Mouse (Mus musculus) CD4-positive naive resting alpha-beta T cell, adult 76 days (primary cell): ENCODE measurements around the gene Llgl2. TPM values are rescaled to one million over a fixed set of nuclear protein-coding genes. Genes with fewer than 3 reads are reported as not detected.

Source experiments
- total RNA-seq: library from RNA; stranded (reverse); gene quantifications from one replicate; pipeline ENCODE4 v1.2.4, GENCODE M21; 2023

Llgl2 gene
- total RNA-seq = 24.1 TPM

DNA sequence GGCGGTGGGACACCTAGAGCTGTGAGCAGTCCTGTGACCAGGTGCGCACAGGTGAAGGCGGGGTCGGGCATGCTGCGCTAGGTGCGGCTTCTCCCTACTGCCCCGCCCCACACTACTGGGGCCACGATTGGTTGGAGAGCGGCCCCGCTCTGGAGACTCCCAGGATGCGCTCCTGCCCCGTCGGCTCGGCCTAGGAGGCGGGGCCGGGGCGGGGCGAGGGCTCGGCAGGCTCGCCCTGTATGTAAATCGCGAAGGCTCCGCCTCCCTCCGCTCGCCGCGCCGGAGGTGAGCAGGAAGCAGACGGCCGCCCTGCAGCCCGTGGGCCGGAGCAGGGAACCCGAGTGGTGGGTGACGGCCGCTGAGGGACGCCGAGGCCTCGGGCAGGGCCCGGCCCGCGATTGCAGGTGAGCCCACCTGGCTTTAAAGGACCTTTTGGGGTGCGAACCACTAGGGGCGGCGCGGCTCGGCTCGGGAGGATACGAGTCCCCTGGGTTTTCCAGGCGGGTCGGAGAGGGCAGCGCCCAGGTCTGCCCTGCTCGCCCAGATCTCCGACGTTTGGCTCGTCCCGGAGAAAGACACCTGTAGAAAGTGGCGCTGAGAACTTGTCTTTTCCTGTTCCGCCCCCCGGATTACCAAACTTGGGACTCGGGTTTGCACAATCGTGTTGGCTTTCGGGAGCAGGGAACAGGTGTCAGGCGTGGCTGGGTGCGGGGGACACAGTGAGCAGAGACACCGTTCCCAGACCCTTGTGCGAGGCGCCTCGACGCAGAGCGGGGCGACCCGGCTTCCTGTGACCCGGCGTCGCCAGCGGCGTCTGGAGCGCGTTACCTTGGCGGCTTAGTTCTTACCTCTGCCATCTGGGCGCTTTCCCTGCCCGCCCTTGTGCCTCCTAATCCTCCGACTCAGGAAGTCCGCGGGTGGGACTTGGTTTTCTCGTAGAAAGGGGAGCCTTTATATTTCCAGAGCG, at the start of gene Llgl2:
TSS of gene Llgl2 (plus strand) at position 276 of the 967 bp plus-strand sequence.

GRCm38 (mm10) chr11:115813507-115814296, 10.1 kb upstream of the Llgl2 start, which contains the start of gene Caskin2:
Gene Caskin2, minus strand, starts transcription at chr11:115813639.

GRCm38 (mm10) chr11:115814605-115815450, 9.0 kb upstream of the Llgl2 start, which contains the start of gene Tsen54:
Gene Tsen54, plus strand, starts transcription at chr11:115814724.

DNA sequence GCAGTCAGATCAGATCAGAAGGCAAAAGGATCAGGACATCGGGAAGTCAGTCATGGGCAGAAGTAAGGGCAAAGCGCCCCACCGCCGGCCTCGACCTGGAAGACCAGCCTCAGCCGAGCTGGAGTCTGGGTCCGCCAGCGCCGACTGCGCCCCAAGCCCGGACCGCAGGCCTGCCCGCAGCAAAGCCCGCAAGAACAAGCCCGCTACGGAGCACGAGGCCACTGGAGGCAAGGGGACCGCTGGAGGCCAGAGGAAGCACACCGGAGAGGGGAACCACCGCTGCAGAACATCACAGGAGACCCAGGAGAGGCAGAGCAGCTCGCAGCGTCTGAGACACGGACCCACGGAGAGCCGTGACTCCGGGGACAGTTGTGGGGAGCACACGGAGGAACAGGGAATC, 34.5 kb downstream of the Llgl2 start, which contains the start of gene Myo15b:
TSS of gene Myo15b (plus strand) at position 53 of the 400 bp plus-strand sequence.

GRCm38 (mm10) chr11:115899486-115900266, 75.8 kb downstream of the Llgl2 start, which contains the start of gene Smim5:
Gene Smim5, plus strand, starts transcription at chr11:115899966.

Other genes starting within 250 kb of the Llgl2 start
- gene Mrps7, start 220.1 kb upstream of the Llgl2 start, total RNA-seq = 31.5 TPM
- 85.0 TPM for gene Gga3, start 220.0 kb upstream of the Llgl2 start, total RNA-seq
- 91.1 TPM for gene Mif4gd, start 211.1 kb upstream of the Llgl2 start, total RNA-seq
- gene Slc25a19, start 195.8 kb upstream of the Llgl2 start, total RNA-seq = 36.2 TPM
- 140 TPM for gene Grb2, start 115.5 kb upstream of the Llgl2 start, total RNA-seq
- 45.5 TPM for gene Tmem94, start 58.6 kb upstream of the Llgl2 start, total RNA-seq
- gene Caskin2, start 10.4 kb upstream of the Llgl2 start, total RNA-seq = 1.1 TPM
- gene Tsen54, start 9.3 kb upstream of the Llgl2 start, total RNA-seq = 16.3 TPM
- gene Myo15b, start 34.4 kb downstream of the Llgl2 start, total RNA-seq = not detected
- not detected for gene Smim5, start 75.9 kb downstream of the Llgl2 start, total RNA-seq
- gene Smim6, start 88.0 kb downstream of the Llgl2 start, total RNA-seq = not detected
- 56.8 TPM for gene Sap30bp, start 109.2 kb downstream of the Llgl2 start, total RNA-seq
- 18.0 TPM for gene Recql5, start 109.4 kb downstream of the Llgl2 start, total RNA-seq
- gene Itgb4, start 150.7 kb downstream of the Llgl2 start, total RNA-seq = not detected
- gene Galk1, start 188.7 kb downstream of the Llgl2 start, total RNA-seq = 12.6 TPM
- gene H3f3b, start 203.9 kb downstream of the Llgl2 start, total RNA-seq = 1,542 TPM
- gene Unk, start 206.3 kb downstream of the Llgl2 start, total RNA-seq = 62.9 TPM